ENCODE assay signal across 10 mouse cellular contexts in the genomic region with DNA sequence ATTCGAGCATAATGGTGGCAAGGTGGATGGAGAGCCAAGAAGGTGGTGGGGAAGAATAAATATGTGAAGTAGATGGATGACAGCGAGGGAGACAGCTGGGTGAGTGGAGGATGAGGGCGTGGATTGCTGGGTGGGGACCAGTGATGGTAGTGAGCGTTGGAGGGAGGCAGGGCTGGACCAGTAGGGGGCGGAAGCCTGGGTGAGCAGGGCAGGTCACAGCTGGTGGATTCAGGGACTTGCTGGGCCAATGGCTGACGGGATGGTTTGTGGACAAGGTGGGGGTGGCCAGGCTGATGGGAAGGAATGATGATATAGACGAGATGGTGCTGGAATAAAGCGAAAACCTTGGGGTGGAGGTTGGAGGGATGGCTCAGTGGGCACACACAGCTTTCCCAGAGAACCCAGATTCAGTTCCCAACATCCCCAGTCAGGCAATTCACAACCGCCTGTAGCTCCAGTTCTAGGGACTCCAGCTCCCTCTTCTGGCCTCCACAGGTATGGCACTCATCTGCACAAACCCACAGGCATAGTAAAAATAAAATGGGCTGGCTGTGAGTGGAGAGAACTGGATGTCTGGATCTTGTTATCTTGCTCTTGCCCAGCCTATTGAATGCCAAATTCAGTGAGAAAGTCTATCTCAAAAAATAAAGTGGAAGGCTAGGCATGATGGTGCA. TPM values are rescaled to one million over a fixed set of nuclear protein-coding genes. Genes with fewer than 3 reads are reported as not detected.
DNase-seq lines count a peak whose midpoint lies in the region; ATAC-seq and TF ChIP-seq lines count a peak whose summit lies in the region.
"Had no signal": no experiment of that assay in that cellular context is flagged by ENCODE, and none has a peak within 500 bp of the region (broad histone marks: within the 10 kb centered on the region; RNA-seq: fewer than 3 reads in every experiment).

No protein-coding gene starts in this region.

- H3K79me2 ChIP-seq in heart, adult 2 months (replicated peaks; ENCODE audit: control insufficient read depth, insufficient read depth, low read length) = no peaks in the 10 kb centered on the region

- WGBS in heart, adult 2 months = 72% methylated on average over 9 of the region's 9 CpGs
- WGBS in neural tube, embryonic 11.5 days = 67% methylated on average over 9 of the region's 9 CpGs
- WGBS in small intestine, adult 2 months = 54% methylated on average over 9 of the region's 9 CpGs

- H3K9ac ChIP-seq in heart, adult 2 months (ENCODE audit: low read depth, low read length) = no peak overlapping the region
- H3K9ac ChIP-seq in neural tube, embryonic 11.5 days (ENCODE audit: low read length) = no peak overlapping the region

- TF ChIP-seq CTCF in heart, adult 2 months (IDR thresholded peaks at IDR 0.05) = peak; percentile 39
- TF ChIP-seq CTCF in brain, embryonic 14.5 days (IDR thresholded peaks at IDR 0.05; ENCODE audit: borderline replicate concordance, extremely low read depth, insufficient read depth, insufficient read length) = peak; percentile 36; the same call in 1 of the 2 replicates
- 0 out of 2 replicates have a peak, but pooled peaks have one; percentile 18 for TF ChIP-seq CTCF in small intestine, adult 2 months (IDR thresholded peaks at IDR 0.05; ENCODE audit: extremely low read depth, insufficient read length, insufficient replicate concordance, low read depth, low read length)

- ATAC-seq in neural tube, embryonic 11.5 days (ENCODE audit: insufficient read depth, low FRiP score, low TSS enrichment) = no peak

- intact Hi-C loops in heart, adult 2 months (cut with DNase I) = no loop called here

- no peaks in the 10 kb centered on the region for H3K27me3 ChIP-seq in heart, adult 2 months (ENCODE audit: control insufficient read depth, insufficient read depth, low read length)
- H3K27me3 ChIP-seq in neural tube, embryonic 11.5 days (ENCODE audit: control insufficient read depth, insufficient read depth, low read length) = peaks cover 21% of the 10 kb centered on the region
- no peaks in the 10 kb centered on the region for H3K27me3 ChIP-seq in small intestine, adult 2 months (ENCODE audit: control insufficient read depth, insufficient read depth, low read length)

- TF ChIP-seq POLR2A in heart, adult 2 months (IDR thresholded peaks at IDR 0.05; ENCODE audit: insufficient read depth, low read depth, low read length) = no peak
- no peak for TF ChIP-seq POLR2A in brain, embryonic 14.5 days (IDR thresholded peaks at IDR 0.05; ENCODE audit: borderline replicate concordance, extremely low read depth, insufficient read depth, insufficient read length, poor library complexity, severe bottlenecking)
- TF ChIP-seq POLR2A in small intestine, adult 2 months (IDR thresholded peaks at IDR 0.05; ENCODE audit: low read depth, low read length) = no peak

- no peaks in the 10 kb centered on the region for H3K36me3 ChIP-seq in heart, adult 2 months (ENCODE audit: control insufficient read depth, insufficient read depth, low read length)
- no peaks in the 10 kb centered on the region for H3K36me3 ChIP-seq in neural tube, embryonic 11.5 days (ENCODE audit: control insufficient read depth, insufficient read depth, low read length)
- H3K36me3 ChIP-seq in small intestine, adult 2 months (ENCODE audit: control insufficient read depth, insufficient read depth, low read length) = no peaks in the 10 kb centered on the region

- H3K27ac ChIP-seq in heart, adult 2 months = no peak overlapping the region
- H3K27ac ChIP-seq in neural tube, embryonic 11.5 days (ENCODE audit: low read depth, low read length) = no peak overlapping the region
- H3K27ac ChIP-seq in small intestine, adult 2 months (ENCODE audit: insufficient read depth, low read depth, low read length) = no peak overlapping the region

- 0 out of 2 replicates have a peak overlapping the region, but pooled peaks have one; percentile 3 for H3K4me2 ChIP-seq in neural tube, embryonic 11.5 days (ENCODE audit: low read depth)

- no peaks in the 10 kb centered on the region for H3K4me1 ChIP-seq in heart, adult 2 months (ENCODE audit: control insufficient read depth, insufficient read depth, low read length)
- no peaks in the 10 kb centered on the region for H3K4me1 ChIP-seq in neural tube, embryonic 11.5 days (ENCODE audit: control insufficient read depth, insufficient read depth, low read length)
- H3K4me1 ChIP-seq in small intestine, adult 2 months (ENCODE audit: control insufficient read depth, insufficient read depth, insufficient read length, low read length) = peaks cover under 1% of the 10 kb centered on the region; the same call in 1 of the 2 replicates

- H3K4me3 ChIP-seq in heart, adult 2 months = no peak overlapping the region
- no peak overlapping the region for H3K4me3 ChIP-seq in neural tube, embryonic 11.5 days (ENCODE audit: low read depth, low read length)
- no peak overlapping the region for H3K4me3 ChIP-seq in small intestine, adult 2 months (ENCODE audit: low read depth, low read length)

- H3K9me3 ChIP-seq in neural tube, embryonic 11.5 days (ENCODE audit: control insufficient read depth, low read length) = no peaks in the 10 kb centered on the region

- no peak for DNase-seq in heart, adult 2 months
- DNase-seq in heart, adult 9 months (ENCODE audit: low spot score in 2 of 2) = no peak
- DNase-seq in neural tube, embryonic 11.5 days (ENCODE audit: low spot score) = no peak
- DNase-seq in neural tube, embryonic 10.5 days (ENCODE audit: extremely low spot score, low spot score) = no peak
- no peak for DNase-seq in brain, embryonic 14.5 days (ENCODE audit: low read depth)
- no peak for DNase-seq in gastrocnemius, adult 18-20 months (ENCODE audit: low spot score)
- DNase-seq in cerebellum, postnatal 14 days = no peak
- DNase-seq: gastrocnemius, postnatal 25 days; kidney, adult 9 months had no signal

- no peak for TF ChIP-seq EP300 in heart, adult 2 months (IDR thresholded peaks at IDR 0.05; ENCODE audit: insufficient read depth, low read depth, low read length)

RNA-seq across cellular contexts. Expression of gene Mybpc2, which starts 5.1 kb away (rescaled TPM):
- 10 to 100 TPM; 13.1 to 16.7 TPM for total RNA-seq in heart, adult 2 months (2021)
- polyA plus RNA-seq in heart, adult 2 months (2012; rRNA removed) = 7.1 and 10.8 TPM in 2 replicates
- polyA plus RNA-seq in neural tube, embryonic 11.5 days (2014; fragmentation: Nextera tagmentation; extraction: Ambion mirVana) = 0.07 TPM in 1 of 2 replicates, not detected in the other
- polyA plus RNA-seq in brain, embryonic 14.5 days (2012; rRNA removed) = not detected in 2 replicates
- 0.13 TPM in 2 replicates for polyA plus RNA-seq in small intestine, adult 2 months (2012; rRNA removed)
- total RNA-seq in gastrocnemius, adult 18-20 months (2021) = 1,000 to 10,000 TPM; 4,330 to 4,768 TPM

RNA-seq across cellular contexts. Expression of gene Spib, which starts 12.5 kb away (rescaled TPM):
- under 1 TPM; 0.31 to 0.75 TPM for total RNA-seq in heart, adult 2 months (2021)
- 0.88 and 3.1 TPM in 2 replicates for polyA plus RNA-seq in heart, adult 2 months (2012; rRNA removed)
- not detected in 2 replicates for polyA plus RNA-seq in neural tube, embryonic 11.5 days (2014; fragmentation: Nextera tagmentation; extraction: Ambion mirVana)
- polyA plus RNA-seq in brain, embryonic 14.5 days (2012; rRNA removed) = 0.11 and 0.19 TPM in 2 replicates
- polyA plus RNA-seq in small intestine, adult 2 months (2012; rRNA removed) = 8.6 and 18.7 TPM in 2 replicates
- total RNA-seq in gastrocnemius, adult 18-20 months (2021) = under 1 TPM in 1 of 2 experiments, not detected in 1; 0.14 TPM

RNA-seq across cellular contexts. Expression of gene Fam71e1, which starts 23.0 kb away (rescaled TPM):
- 1 to 10 TPM; 2.6 to 3.3 TPM for total RNA-seq in heart, adult 2 months (2021)
- 4.1 and 6.4 TPM in 2 replicates for polyA plus RNA-seq in heart, adult 2 months (2012; rRNA removed)
- 12.3 and 13.3 TPM in 2 replicates for polyA plus RNA-seq in neural tube, embryonic 11.5 days (2014; fragmentation: Nextera tagmentation; extraction: Ambion mirVana)
- 31.7 and 47.3 TPM in 2 replicates for polyA plus RNA-seq in brain, embryonic 14.5 days (2012; rRNA removed)
- polyA plus RNA-seq in small intestine, adult 2 months (2012; rRNA removed) = 0.88 and 2.0 TPM in 2 replicates
- 1 to 10 TPM; 3.5 to 5.0 TPM for total RNA-seq in gastrocnemius, adult 18-20 months (2021)

RNA-seq across cellular contexts. Expression of gene Emc10, which starts 23.0 kb away (rescaled TPM):
- total RNA-seq in heart, adult 2 months (2021) = 10 to 100 TPM; 86.1 to 87.6 TPM
- 152 and 180 TPM in 2 replicates for polyA plus RNA-seq in heart, adult 2 months (2012; rRNA removed)
- 104 and 110 TPM in 2 replicates for polyA plus RNA-seq in neural tube, embryonic 11.5 days (2014; fragmentation: Nextera tagmentation; extraction: Ambion mirVana)
- polyA plus RNA-seq in brain, embryonic 14.5 days (2012; rRNA removed) = 218 and 287 TPM in 2 replicates
- polyA plus RNA-seq in small intestine, adult 2 months (2012; rRNA removed) = 157 and 256 TPM in 2 replicates
- 10 to 100 TPM; 48.2 to 49.0 TPM for total RNA-seq in gastrocnemius, adult 18-20 months (2021)

RNA-seq across cellular contexts. Expression of gene Pold1, which starts 29.3 kb away (rescaled TPM):
- total RNA-seq in heart, adult 2 months (2021) = 10 to 100 TPM; 10.8 to 11.7 TPM
- 12.9 and 15.5 TPM in 2 replicates for polyA plus RNA-seq in heart, adult 2 months (2012; rRNA removed)
- polyA plus RNA-seq in neural tube, embryonic 11.5 days (2014; fragmentation: Nextera tagmentation; extraction: Ambion mirVana) = 62.3 and 64.8 TPM in 2 replicates
- polyA plus RNA-seq in brain, embryonic 14.5 days (2012; rRNA removed) = 38.4 and 70.1 TPM in 2 replicates
- polyA plus RNA-seq in small intestine, adult 2 months (2012; rRNA removed) = 27.3 and 46.9 TPM in 2 replicates
- 1 to 10 TPM; 4.6 to 4.8 TPM for total RNA-seq in gastrocnemius, adult 18-20 months (2021)
